Mouse (Mus musculus) megakaryocyte progenitor cell, adult 5-6 weeks (primary cell): ENCODE data around the gene Megf11. TPM values are rescaled to one million over a fixed set of nuclear protein-coding genes. Genes with fewer than 3 reads are reported as not detected.
A peak's percentile ranks its signal among the peaks of the same experiment; 100 is the strongest.

Experiments used
- ATAC-seq: replicated peaks from 2 replicates; pipeline ENCODE4 v1.8.0; 2016; ENCODE audit warnings: mild to moderate bottlenecking, moderate TSS enrichment, inconsistent platforms; ENCODE audit not compliant: poor library complexity
- total RNA-seq, 2 experiments: library from RNA; stranded (forward) in 1 of 2; stranded (reverse) in 1 of 2; fragments of 157-497, 149-512 nt in 1 of 2; fragments of 200-1000 nt in 1 of 2; gene quantifications; 2 replicates each; pipeline versions ENCODE4 v1.2.3 to v1.2.4; 2015 to 2017

Gene Megf11
- total RNA-seq, 2 experiments from 2014 or later, result not detected

- peak; percentile 66 for ATAC-seq
These were observed 351.4 kb downstream of the Megf11 start for GRCm38 (mm10) chr9:64736639-64737405.

- ATAC-seq, result peak; percentile 92
These were observed 352.2 kb downstream of the Megf11 start, which contains the start of gene Rab11a for GRCm38 (mm10) chr9:64737406-64738201. Rab11a (minus strand) TSS chr9:64737758.

DNA sequence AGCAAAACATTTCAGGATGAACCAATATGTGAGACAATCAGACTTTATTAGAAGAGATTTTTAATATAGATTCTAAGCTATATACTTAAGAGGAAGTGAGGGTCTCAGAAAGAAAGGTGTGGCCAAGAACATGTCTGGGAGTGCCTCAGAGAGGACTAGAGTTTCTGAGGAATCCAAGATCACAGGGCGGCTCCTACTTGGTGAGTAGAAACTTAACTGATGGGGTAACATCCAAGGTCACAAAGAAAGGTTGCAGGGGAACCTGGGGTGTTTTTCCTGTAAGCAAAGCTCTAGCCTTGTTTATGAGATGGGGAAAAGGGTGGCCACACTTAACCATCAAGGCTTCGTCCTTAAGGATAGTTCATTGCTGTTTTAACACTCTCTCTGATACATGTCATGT, 353.6 kb downstream of the Megf11 start:
- no peak for ATAC-seq

DNA sequence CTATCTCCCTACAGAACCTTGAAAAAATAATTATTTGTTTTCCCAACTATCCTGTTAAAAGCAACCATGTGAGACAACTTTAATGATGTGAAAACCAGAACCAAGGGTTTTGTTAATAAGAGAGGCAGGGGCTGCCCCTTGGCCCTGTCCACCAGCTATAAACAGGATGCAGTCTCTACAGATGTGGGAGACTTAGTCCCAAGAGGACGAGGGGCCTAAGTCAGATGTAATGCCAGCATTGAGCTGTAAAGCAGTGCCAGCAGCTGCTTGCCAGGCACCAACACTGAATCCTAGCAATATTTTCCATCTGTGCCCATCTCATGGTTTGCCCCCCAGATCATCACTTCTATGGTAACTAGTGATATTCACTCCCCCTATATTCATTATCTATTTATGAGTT, 357.0 kb downstream of the Megf11 start:
- no peak for ATAC-seq

- no peak for ATAC-seq
These were observed 362.3 kb downstream of the Megf11 start for GRCm38 (mm10) chr9:64747735-64748134.

- ATAC-seq, result no peak
These were observed 363.9 kb downstream of the Megf11 start for GRCm38 (mm10) chr9:64749314-64749713.

DNA sequence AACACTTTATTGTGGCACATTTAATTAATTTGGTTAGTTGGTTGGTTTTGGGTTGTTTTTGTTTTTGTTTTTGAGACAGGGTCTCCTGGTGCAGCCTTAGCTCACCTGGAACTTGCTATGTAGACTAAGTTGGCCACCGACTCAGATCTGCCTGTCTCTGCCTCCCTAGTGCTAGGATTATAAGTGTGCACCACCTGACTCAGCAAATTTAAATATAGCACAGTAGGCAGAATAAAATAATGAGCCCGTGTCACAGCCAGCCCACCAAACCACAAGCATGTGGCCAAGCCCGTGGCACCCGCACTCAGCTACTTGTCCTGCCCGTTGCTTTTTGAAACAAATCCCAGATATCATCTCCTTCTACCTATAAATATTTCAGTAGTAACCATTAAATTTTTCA, 367.1 kb downstream of the Megf11 start:
- no peak for ATAC-seq

DNA sequence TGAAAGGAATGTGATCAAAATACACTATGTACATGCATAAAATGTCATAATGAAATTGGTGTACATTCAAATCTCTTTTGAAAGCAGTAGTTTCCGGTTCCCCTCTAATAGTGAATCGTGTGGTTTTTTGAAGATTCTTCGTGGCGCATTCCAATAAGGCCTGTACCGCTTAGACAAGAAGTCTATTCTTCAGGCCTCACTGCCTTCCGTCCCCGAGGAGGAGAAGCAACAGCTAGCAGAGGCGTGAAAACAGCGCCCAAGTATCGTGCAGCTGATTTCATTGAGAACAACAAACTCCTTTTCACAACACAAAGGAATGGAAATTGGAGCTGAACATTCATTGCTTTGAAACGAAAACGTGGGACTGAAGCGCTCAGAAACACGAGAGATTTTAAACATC, 372.6 kb downstream of the Megf11 start:
- ATAC-seq, result no peak

Other genes with a start within 250 kb of the Megf11 start
- 37.7 and 48.5 TPM in 2 replicates for gene Zwilch, start 212.5 kb upstream of the Megf11 start, total RNA-seq (2015)
- 134 and 155 TPM in 2 replicates for gene Zwilch, start 212.5 kb upstream of the Megf11 start, total RNA-seq (2017)
- 4,149 and 4,331 TPM in 2 replicates for gene Rpl4, start 212.3 kb upstream of the Megf11 start, total RNA-seq (2015)
- gene Rpl4, start 212.3 kb upstream of the Megf11 start, total RNA-seq (2017), result 2,914 and 3,251 TPM in 2 replicates
- gene Snapc5, start 206.4 kb upstream of the Megf11 start, total RNA-seq (2015), result 16.5 and 20.7 TPM in 2 replicates
- gene Snapc5, start 206.4 kb upstream of the Megf11 start, total RNA-seq (2017), result 47.4 and 48.2 TPM in 2 replicates
- gene Uchl4, start 150.4 kb upstream of the Megf11 start, total RNA-seq (2015), result 0.62 and 0.88 TPM in 2 replicates
- 1.1 and 1.4 TPM in 2 replicates for gene Uchl4, start 150.4 kb upstream of the Megf11 start, total RNA-seq (2017)
- 34.0 and 38.3 TPM in 2 replicates for gene Map2k1, start 132.0 kb upstream of the Megf11 start, total RNA-seq (2015)
- gene Map2k1, start 132.0 kb upstream of the Megf11 start, total RNA-seq (2017), result 47.0 and 54.7 TPM in 2 replicates
- 280 and 286 TPM in 2 replicates for gene Tipin, start 104.0 kb upstream of the Megf11 start, total RNA-seq (2015)
- gene Tipin, start 104.0 kb upstream of the Megf11 start, total RNA-seq (2017), result 316 and 335 TPM in 2 replicates
- 14.2 and 14.9 TPM in 2 replicates for gene Dis3l, start 44.3 kb upstream of the Megf11 start, total RNA-seq (2015)
- gene Dis3l, start 44.3 kb upstream of the Megf11 start, total RNA-seq (2017), result 17.8 and 20.7 TPM in 2 replicates